Mouse (Mus musculus) thymus, postnatal 0 days (tissue): ENCODE results near the gene Irgm2. TPM values are rescaled to one million over a fixed set of nuclear protein-coding genes. Genes with fewer than 3 reads are reported as not detected.
A peak's percentile ranks its signal among the peaks of the same experiment; 100 is the strongest.
"Not testable (repeated sequence)": the region's sequence is repeated elsewhere in the genome, so short reads cannot be mapped to it uniquely, and the experiment has no call there.

Experiments used
- DNase-seq: peaks from one replicate; pipeline ENCODE4 v3.0.0-alpha.2; 2015; ENCODE audit warnings: low spot score
- polyA plus RNA-seq: library from polyadenylated mRNA; unstranded; fragments of >200 nt; fragmentation: Nextera tagmentation; extraction: Ambion mirVana; gene quantifications from 2 replicates; pipeline ENCODE4 v1.2.1, GENCODE M21; 2015

Irgm2 gene
- polyA plus RNA-seq, 1 experiment from 2014 or later, result 12.1 TPM

DNA sequence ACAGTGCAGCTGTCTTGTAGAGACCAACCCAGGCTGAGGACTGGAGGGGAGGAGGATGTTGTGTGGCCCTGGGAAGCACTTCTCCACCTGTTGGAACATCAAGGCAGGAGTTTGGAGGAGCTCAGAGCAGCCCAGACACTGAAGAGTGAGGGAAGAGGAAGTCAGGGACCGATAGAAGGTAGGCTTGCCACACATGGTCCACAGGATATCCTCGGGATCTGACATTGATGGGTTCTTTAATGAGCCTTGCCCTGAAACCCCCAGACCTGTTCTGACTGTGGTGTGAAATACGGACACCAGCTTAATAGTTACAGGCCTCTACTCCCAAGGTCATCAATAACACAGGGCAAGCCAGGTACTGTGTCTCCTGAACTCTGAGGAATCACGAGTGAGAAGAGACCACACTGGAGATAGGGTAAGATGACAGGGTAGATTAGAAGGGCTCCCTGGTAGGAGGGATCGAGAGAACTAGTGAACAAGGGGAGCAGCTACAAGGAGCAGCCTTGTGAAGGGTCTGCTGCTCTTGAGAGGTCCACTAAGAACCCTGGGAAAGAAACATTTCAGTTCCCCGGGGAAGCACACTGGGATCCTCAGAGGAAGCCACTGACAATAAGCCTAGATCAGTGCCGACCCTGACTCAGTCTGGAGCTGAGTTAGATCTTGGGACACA, 14.4 kb downstream of the Irgm2 start:
- DNase-seq, result no peak

DNA sequence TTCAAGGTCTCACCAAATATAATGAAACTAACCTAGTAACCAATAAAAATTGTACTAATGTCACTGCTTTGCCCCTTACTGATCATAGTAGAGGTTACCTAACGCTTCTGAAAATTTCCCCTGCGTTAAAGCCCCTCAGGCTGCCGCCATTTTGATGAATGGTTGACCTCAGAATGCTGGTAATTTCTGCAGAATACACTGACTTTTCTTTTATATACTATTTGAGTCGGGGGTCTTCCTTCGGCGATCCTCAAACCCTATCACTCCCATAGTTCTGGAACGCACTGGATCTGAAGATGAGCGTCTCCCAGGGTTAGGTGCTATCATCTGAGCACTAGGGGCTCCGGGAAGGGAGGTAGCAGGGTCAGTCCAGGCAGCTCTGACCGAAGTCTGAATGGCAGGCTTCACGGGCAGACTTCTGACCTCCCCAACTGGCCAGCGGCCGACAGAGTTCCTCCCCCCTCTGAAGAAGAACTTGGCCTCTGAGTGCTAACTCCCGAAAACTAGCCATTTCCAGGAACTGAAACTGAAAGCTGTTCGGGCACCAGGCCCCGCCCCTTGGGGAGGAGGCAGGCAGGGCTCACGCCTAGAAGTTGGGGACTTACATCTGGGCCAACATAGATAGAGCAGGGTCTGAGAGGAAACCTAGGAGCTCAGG, 15.1 kb downstream of the Irgm2 start:
- peak; percentile 79 for DNase-seq

DNA sequence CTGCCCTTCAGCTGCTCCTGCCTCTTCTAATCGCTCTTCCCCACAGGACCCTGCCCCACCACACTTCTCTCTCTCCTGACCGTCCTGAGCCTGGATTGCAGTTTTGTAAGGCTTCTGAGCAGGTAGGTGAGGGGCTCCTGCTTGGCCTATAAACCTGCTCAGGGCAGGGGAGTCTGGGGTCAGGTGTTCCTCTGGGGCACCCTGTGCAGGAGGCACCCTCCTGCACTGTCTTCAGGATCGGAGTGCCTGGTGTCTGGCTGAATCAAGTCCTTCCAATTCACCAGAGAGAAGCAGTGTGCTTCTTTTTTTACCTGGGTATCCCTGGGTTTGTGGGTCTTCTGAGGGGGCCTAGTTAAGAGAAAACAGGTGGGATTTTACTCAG, 15.6 kb downstream of the Irgm2 start:
- DNase-seq, result not testable (repeated sequence)

DNA sequence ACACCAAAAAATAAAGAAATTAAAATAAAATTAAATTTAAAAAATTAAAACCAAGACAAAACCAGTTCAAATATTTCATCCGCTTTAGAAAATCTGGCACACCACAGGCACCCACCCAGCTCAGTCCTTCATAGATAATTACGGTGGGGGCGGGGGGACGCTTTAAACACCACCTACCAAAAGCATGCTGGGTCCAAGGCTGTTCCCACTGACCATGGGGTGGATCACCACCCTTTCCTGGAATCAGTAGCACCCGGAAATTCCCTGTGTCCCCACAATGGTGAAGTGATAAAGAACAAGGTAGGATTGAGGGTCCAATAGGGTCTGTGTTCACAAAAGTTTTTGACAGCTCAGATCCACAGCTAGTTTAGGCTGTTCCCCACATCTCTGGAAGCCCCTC, 16.4 kb downstream of the Irgm2 start:
- DNase-seq, result no peak

DNA sequence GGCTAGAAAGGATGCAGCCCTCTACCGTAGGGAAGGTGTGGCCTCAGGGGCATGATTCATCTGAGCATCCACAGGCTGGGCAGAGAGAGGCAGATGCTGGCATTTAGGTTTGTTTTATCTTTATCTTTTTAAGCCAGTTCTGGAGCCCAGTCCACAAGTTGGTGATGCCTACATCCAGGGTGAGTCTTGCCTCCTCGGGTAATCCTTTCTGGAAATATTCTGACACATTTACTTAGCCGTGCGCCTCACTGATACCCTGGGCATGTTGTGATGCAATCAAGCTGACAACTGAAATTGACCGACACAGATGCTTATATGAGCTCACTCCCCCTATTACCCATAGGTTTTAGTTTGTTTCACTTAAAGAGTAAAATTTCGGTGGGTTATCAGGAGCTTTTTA, 17.4 kb downstream of the Irgm2 start:
- no peak for DNase-seq

DNA sequence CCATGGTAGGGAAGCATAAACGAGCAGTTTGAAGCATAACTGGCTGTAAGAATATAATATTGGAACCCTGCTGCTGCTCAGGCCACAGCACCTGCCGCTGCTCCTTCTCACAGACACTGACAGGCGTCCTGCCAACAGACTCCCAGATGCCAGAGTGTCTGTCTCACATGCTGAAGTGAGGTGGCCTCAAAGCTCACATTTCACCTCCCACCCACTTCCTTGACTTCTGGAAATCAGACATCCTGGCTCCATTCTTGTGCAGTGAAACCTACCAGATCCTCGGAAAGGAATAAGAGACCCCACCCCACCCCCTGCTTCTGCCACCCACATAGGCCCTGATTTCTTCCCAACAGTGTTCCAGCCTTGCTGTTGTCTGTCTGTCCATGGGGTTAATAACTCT, 24.3 kb downstream of the Irgm2 start:
- peak; percentile 52 for DNase-seq

DNA sequence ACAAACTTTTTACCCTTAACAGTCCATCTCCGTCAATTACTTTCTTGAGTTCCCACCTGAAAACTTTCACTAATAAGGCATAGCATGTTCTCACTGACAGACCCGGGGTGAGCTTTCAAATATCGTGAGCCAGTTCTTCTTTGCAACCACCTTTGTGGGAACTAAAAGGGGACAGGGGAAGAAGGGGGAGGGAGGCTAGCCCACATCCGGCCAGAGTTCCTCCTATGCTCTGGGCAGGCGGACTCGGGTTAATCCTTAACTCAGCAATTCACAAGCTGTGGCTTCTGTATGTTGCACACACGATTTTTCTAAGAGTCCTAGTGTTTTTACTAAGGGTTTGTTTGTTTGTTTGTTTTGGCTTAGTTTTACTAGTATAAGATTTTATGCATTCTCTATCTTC, 24.9 kb downstream of the Irgm2 start:
- DNase-seq, result peak; percentile 65

DNA sequence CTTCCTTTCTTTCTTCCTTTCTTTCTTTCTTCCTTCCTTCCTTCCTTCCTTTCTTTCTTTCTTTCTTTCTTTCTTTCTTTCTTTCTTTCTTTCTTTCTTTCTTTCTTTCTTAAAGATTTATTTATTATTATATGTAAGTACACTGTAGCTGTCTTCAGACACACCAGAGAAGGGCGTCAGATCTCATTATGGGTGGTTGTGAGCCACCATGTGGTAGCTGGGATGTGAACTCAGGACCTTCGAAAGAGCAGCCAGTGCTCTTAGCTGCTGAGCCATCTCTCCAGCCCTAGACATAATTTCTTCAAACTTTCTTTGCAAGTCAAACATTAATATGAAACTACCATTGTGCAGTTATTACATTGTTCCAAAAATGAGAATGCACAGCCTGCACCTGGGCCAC, 25.5 kb downstream of the Irgm2 start:
- not testable (repeated sequence) for DNase-seq

DNA sequence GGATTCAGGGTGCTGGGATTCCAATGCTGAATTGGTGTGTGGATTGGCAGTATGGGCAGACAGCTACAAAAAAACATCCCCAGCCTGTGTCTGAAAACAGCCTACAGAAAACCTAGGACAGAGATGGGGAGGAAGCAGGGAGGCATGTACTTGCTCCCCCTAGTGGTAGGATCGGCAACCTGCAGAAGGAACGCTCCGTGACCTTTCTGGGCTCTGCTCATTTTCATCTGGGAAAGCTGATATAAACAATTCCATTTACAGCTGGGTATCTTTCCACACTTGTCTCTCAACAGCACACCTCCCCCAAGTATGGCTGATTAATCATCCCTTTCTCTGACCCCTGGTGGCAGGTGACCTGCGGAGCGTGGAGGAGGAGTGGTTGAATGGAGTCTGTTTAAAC, 26.2 kb downstream of the Irgm2 start:
- peak; percentile 80 for DNase-seq

DNA sequence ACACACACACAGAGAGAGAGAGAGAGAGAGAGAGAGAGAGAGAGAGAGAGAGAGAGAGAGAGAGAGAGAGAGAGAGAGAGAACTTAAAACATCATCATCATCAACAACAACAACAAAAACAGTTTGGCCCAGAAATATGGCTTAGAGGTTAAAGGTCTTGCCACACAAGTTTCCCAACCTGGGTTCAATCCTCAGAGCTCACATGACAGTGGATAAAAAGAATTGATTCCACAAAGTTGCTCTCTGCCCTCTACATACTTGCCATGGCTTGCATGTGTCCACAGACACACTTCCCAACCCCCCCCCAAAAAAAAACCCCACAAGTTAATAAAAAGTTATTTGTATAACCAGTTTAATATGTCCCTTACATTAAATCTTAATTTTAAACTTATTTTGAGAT, 27.0 kb downstream of the Irgm2 start:
- DNase-seq, result no peak

DNA sequence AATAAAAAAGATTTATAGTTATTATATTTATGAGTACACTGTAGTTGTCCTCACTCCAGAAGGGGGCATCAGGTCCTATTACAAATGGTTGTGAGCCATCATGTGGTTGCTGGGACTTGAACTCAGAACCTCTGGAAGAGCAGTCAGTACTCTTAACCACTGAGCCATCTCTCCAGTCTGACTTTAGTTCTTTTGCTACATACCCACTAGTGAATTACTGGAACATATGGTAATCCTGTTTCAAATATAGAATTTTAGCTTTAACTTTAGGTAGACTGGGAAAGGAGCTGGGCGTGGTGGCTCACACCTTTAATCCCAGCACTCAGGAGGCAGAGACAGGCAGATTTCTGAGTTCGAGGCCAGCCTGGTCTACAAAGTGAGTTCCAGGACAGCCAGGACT, 28.6 kb downstream of the Irgm2 start:
- not testable (repeated sequence) for DNase-seq

DNA sequence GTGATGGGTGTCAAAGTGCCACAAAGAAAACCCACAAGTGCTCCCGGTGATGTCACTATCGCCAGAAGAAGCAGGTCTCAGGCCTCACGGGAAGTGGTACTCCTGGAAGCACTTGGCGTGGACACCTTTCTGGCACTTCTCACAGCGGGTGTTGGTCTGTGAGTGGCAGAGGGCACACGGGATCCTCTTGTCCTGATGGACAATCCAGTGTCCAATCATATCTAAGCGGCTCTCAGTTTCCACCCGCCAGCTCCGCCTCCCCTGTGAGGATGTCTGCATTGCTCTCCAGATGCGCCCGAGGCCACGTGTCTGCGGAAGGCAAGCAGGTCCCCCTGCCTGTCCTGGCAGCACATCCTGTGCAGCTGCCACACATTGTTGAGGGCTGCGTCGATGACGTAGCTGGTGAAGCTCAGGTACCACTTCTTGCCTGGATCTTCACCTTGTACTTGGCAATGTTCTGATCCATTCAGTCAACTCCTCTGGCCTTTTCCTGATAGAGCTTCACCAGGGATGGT, 31.0 kb downstream of the Irgm2 start:
- DNase-seq, result peak; percentile 86

DNA sequence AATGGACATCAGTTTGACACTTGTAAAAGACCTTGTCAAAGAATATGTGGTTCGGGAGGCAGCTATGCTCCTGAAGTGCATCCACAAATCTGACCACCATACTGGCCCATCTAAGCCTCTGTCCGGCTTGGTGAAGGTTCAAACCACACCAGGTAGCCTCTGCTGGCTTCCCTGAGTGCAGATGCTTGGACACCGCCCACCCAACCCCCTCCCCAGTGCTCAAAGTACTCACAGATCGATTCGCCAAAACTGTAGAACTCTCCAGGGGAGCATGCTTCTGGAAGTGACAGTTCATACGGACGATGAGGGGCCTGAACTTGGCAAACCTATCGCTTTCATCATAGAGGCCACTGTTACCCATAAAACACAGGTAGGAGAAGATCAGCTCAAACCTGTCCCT, 31.7 kb downstream of the Irgm2 start:
- DNase-seq, result no peak

DNA sequence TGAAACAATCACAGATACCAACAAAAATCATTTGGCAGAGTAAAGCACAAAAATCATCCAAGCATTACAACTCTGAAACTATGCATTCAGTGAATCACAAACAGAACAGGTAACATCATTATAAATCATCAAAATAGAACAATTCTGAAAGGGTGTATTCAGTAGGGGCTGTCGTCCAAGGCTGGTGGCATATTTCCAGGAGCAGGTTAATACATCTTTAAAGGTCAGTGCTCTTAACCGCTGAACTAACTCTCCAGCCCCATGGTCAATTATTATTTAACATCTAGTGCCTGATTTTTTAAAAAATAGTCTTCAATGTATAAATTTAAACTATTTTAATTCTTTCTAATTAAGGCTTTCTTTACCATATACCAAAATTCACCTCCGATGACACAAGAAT, 35.1 kb downstream of the Irgm2 start:
- not testable (repeated sequence) for DNase-seq

DNA sequence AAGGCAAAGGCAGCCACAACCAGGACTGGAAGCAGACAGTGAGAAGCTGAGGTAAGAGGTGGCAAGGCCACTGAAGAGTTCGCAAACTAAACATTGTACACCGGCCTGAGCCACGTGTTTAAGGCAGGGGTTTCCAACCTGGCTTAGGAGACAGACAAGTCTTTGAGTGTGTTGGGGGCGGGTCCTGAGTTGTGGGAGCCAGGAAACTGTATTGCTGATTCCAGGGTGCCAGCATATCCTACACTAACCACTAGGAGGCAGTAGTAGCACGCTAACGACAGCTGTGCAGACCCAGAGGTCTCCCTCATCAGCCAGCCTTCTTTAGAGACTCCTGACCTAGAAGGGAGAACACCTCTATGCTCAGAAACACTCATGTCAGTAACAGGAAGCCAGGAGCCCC, 35.7 kb downstream of the Irgm2 start:
- peak; percentile 76 for DNase-seq

DNA sequence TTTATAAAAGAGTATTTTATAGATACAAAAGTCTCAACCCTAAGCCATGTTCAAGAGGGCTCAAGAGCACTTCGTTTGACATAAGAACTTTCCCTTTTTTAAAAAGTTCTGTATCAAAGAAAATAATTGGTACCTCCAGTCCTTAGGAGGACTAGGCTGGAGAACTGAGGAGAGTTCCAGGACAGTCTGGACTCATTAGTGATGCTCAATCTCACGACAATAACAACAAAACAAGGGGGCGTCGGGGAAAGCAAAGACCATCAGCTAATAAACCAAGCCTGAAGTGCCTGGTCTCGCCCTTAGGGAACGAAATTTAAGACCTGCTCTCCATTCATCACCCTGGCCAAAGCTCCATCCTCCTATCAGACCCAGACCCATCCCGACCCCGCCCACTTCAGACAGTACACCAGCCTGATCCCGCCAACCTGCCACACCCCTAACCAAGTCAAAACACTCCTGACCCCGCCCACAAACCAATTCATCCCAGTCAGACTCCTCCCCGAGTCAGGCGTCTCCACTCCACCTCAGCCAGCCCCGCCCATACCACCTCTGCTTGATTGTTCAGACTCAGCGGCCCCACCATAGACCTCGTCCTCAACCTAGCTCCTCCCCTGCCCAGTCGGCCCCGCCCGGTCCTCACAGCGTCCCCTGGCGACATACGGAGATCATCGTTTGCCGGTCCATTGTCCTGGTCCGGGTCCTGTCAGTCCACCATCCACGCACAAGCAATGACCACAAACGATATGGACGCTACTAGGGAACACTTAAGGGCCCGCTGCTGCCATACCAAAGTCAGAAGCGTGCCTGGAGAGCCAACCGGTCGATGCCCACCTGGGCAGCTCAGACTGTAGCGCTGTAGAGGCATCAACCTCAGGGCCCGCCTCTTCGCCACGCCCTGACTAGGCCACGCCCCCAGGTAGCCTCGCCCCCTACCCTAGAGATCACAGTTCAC, 39.7 kb downstream of the Irgm2 start:
- peak; percentile 52 for DNase-seq

DNA sequence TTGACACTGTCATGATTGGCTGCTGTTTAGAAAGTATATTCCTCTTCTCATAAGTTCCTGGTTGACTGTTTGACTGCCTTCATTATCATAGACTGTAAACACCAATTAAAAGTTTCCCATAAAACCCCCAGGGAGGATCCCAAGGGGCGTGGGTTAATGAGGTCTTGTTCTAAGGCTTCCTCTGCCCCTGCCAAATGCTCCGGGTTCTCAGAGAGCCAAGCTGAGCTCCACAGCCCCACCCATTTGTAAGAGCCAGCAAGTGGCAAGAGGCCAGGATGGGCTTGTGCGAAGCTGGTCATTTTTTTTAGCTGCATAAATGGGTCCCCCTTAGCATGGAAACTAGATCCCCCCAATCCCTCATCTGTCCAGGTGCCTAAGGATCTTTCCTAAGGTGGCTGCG, 47.9 kb downstream of the Irgm2 start:
- DNase-seq, result no peak

DNA sequence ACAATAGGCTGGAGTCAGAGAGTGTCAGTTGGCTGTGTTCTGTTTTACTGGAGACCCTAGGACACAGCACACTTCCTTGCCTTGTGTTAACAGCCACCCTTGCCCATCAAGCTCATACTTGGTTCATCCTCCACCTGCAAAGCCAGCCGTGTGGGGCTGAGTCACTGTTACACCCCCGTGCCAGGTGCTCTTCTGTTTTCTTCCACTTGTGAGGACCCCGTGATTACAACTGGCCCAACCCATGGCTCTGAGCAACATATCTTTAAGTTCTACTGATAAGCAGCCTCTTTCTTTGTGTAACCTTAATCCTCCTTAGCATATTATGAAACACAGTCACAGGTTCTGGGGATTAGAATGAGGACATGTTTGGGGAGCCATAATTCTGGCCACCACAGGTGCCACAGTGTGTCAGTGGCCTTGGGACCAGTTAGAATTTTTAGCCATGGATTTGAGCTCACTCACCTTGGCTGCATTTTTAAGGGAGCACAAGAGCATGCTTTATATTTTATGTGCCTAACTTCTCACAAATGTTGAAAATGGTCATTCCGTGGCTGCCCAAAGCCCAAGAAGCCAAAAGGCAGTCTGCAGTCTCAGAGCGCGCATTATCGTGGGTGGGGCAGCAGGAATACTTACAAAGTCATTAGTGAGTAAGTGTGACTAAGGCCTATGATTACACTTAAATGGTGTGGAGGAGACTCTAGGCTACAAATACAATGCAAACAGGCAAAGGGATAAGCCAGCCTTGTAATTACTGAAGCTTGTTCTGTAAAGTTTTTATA, 50.0 kb downstream of the Irgm2 start:
- DNase-seq, result no peak

DNA sequence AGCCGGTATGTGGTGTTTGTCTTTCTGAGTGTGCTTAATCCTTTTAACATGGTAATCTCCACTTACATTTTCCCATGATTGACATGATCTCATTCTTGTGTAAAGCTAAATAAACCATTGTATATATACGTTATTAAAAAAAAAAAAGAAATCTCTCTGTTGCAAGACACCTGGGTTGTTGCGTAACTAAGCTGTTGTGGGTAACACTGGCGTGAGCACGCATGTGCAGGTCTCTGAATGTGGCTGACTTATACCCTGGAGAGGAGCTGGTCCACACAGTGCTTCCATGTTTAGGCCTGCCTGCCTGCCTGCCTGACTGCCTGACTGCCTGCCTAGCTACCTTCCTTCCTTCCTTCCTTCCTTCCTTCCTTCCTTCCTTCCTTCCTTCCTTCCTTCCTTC, 51.1 kb downstream of the Irgm2 start:
- DNase-seq, result no peak

DNA sequence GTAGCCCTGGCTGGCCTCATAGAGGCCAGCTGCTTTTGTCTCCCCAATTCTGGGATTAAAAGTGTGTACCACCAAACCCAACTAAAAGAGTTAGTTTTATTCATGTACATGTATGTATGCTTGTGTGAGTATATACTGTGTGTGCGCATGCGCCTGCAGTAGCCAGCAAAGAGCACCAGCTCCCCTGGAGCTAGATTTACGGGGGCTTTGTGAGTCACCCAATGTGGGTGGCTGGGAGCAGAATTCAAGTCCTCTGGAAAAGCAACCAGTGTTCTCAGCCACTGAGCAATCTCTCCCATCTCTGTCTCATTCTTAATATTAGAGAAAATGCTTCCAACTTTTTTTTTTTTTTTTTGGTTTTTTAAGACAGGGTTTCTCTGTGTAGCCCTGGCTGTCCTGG, 55.0 kb downstream of the Irgm2 start:
- no peak for DNase-seq

DNA sequence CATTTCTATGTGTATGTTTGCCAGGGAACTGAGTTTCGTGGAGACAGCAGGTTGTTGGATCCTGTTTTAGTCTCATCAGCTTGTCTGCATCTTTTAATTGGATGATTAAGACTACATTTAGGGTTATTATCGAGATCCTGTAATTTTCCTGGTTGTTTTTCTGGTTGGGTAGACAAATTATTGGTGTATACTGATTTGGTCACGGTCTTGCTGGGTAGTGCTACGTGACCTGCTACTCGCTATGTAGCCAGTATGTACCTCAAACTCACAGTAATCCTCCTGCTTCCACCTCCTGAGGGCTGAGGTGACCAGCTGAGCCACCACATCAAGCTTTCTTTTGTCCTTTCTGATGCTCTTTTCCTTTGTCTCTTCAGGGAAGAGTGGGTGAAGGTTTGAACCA, 58.4 kb downstream of the Irgm2 start:
- DNase-seq, result no peak
